Mouse (Mus musculus) stomach, postnatal 0 days (tissue): Measurements from ENCODE around the gene Zfp36l2. TPM values are rescaled to one million over a fixed set of nuclear protein-coding genes. Genes with fewer than 3 reads are reported as not detected.

Source experiments
- ATAC-seq: fragments of 200-750 bp; cut with Nextera tagmentation; 2 replicates; pipeline ENCODE4 v1.8.0; 2017; ENCODE audit not compliant: low FRiP score, low TSS enrichment
- DNase-seq: peaks from one replicate; pipeline ENCODE4 v3.0.0-alpha.2; 2016; ENCODE audit warnings: low spot score
- H3K27ac ChIP-seq: fragments of 300-500 bp; sonication (generic); replicated peaks from 2 replicates; pipeline ENCODE4 v1.5.1; 2014; ENCODE audit warnings: mild to moderate bottlenecking, control low read depth
- H3K27me3 ChIP-seq: fragments of 300-500 bp; sonication (generic); 2 replicates; pipeline ENCODE4 v1.6.1; 2014; ENCODE audit warnings: low read length; ENCODE audit not compliant: control insufficient read depth, insufficient read depth
- H3K36me3 ChIP-seq: fragments of 300-500 bp; sonication (generic); 2 replicates; pipeline ENCODE4 v1.6.1; 2014; ENCODE audit warnings: low read length, mixed read lengths; ENCODE audit not compliant: control insufficient read depth, insufficient read depth
- H3K4me1 ChIP-seq: fragments of 300-500 bp; sonication (generic); replicated peaks from 2 replicates; pipeline ENCODE4 v1.6.1; 2014; ENCODE audit warnings: antibody characterized with exemption; ENCODE audit not compliant: control insufficient read depth, insufficient read depth
- H3K4me2 ChIP-seq: fragments of 300-500 bp; sonication (generic); replicated peaks from 2 replicates; pipeline ENCODE4 v1.6.1; 2014; ENCODE audit warnings: low read depth, mild to moderate bottlenecking, control low read depth, moderate library complexity
- H3K4me3 ChIP-seq: fragments of 300-500 bp; sonication (generic); 2 replicates; pipeline ENCODE4 v1.5.1; 2014; ENCODE audit warnings: low read depth, low read length, control low read depth
- H3K9ac ChIP-seq: fragments of 300-500 bp; sonication (generic); 2 replicates; pipeline ENCODE4 v1.6.1; 2014; ENCODE audit warnings: mild to moderate bottlenecking, low read length, control low read depth, mixed read lengths
- H3K9me3 ChIP-seq: fragments of 300-500 bp; sonication (generic); 2 replicates; pipeline ENCODE4 v1.6.1; 2016; ENCODE audit warnings: low read length; ENCODE audit not compliant: control insufficient read depth
- CTCF ChIP-seq: IDR thresholded peaks from 2 replicates; pipeline ENCODE4 v1.5.1; 2016; ENCODE audit warnings: antibody characterized with exemption, low read depth, mild to moderate bottlenecking, moderate library complexity
- EP300 ChIP-seq: optimal IDR thresholded peaks from 2 replicates; pipeline ENCODE3; 2016; ENCODE audit warnings: antibody characterized with exemption
- WGBS: fragments of 180-500 bp; shearing (Covaris S2); extraction: QIAGEN DNeasy Blood & Tissue Kit; methylation state at CpG from one replicate; pipeline ENCODE4 v1.1.7; 2014; 5-methylcytosine and 5-hydroxymethylcytosine counted together
- polyA plus RNA-seq: library from polyadenylated mRNA; unstranded; fragments of >200 nt; fragmentation: Nextera tagmentation; extraction: Ambion mirVana; gene quantifications from 2 replicates; pipeline ENCODE4 v1.2.1, GENCODE M21; 2015

Gene Zfp36l2
- polyA plus RNA-seq, 1 experiment from 2014 or later = 18.3 TPM

DNA sequence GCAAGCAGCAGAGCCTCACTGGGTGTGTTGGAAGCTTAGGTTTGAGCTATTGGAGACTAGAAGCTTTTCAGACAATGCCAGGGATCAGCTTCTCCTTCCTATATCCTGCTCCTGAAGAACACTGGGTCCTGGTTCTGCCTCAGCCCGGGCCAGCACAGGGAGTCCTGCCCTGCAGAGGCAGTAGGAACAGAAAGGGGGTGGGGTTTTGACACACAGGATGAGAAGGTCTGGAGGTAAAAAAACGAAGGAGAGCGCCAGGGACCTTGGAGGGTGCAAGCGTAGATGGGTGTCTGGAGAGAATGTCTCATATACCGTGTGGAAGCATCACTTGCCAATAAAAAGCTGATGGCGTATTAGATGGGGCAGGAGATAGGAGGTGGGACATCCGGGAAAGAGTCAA is 11.3 kb downstream of the Zfp36l2 start:
- Histone ChIP-seq H3K9ac (no peak overlapping the region), H3K9me3 (no peaks in the 10 kb centered on the region), H3K27ac (no peak overlapping the region), H3K36me3 (no peaks in the 10 kb centered on the region), H3K4me2 (no peak overlapping the region), H3K4me1 (peaks cover 3% of the 10 kb centered on the region; the same call in 1 of the 2 replicates), H3K27me3 (no peaks in the 10 kb centered on the region), H3K4me3 (no peak overlapping the region)
- peak; percentile 11 for DNase-seq
- TF ChIP-seq EP300 = no peak
- TF ChIP-seq CTCF = no peak
- ATAC-seq = no peak
- 82% methylated on average over 7 of the region's 7 CpGs for WGBS

GRCm38 (mm10) chr17:84175196-84175595 is 12.6 kb downstream of the Zfp36l2 start:
- Histone ChIP-seq H3K27ac (no peak overlapping the region), H3K4me2 (no peak overlapping the region), H3K4me1 (no peaks in the 10 kb centered on the region), H3K27me3 (no peaks in the 10 kb centered on the region), H3K36me3 (no peaks in the 10 kb centered on the region), H3K9me3 (no peaks in the 10 kb centered on the region), H3K9ac (no peak overlapping the region), H3K4me3 (no peak overlapping the region)
- TF ChIP-seq CTCF (no peak), EP300 (no peak)
- DNase-seq (peak; percentile 11), ATAC-seq (0 out of 2 replicates have a peak, but pooled peaks have one; percentile 16)
- WGBS = 97% methylated on average over 17 of the region's 17 CpGs

GRCm38 (mm10) chr17:84167377-84167776 is 20.4 kb downstream of the Zfp36l2 start:
- no peaks in the 10 kb centered on the region for H3K9me3 ChIP-seq
- 85% methylated on average over 4 of the region's 4 CpGs for WGBS
- no peaks in the 10 kb centered on the region for H3K36me3 ChIP-seq
- no peak overlapping the region for H3K9ac ChIP-seq
- TF ChIP-seq CTCF (no peak), EP300 (no peak)
- no peaks in the 10 kb centered on the region for H3K4me1 ChIP-seq
- H3K4me3 ChIP-seq = no peak overlapping the region
- no peak for ATAC-seq
- H3K27ac ChIP-seq = no peak overlapping the region
- H3K4me2 ChIP-seq = no peak overlapping the region
- DNase-seq = no peak
- no peaks in the 10 kb centered on the region for H3K27me3 ChIP-seq

- peak; percentile 7 for DNase-seq
- WGBS = 83% methylated on average over 9 of the region's 9 CpGs
- Histone ChIP-seq H3K36me3 (no peaks in the 10 kb centered on the region), H3K4me3 (no peak overlapping the region), H3K27me3 (no peaks in the 10 kb centered on the region), H3K27ac (no peak overlapping the region), H3K9me3 (no peaks in the 10 kb centered on the region), H3K9ac (no peak overlapping the region), H3K4me1 (peaks cover 4% of the 10 kb centered on the region; the same call in 1 of the 2 replicates), H3K4me2 (no peak overlapping the region)
- TF ChIP-seq EP300 (no peak), CTCF (no peak)
- ATAC-seq = no peak
Observed at GRCm38 (mm10) chr17:84166135-84166860, 21.4 kb downstream of the Zfp36l2 start.

GRCm38 (mm10) chr17:84165735-84166134 is 22.0 kb downstream of the Zfp36l2 start:
- ATAC-seq (0 out of 2 replicates have a peak, but pooled peaks have one; percentile 33), DNase-seq (peak; percentile 11)
- Histone ChIP-seq H3K4me3 (no peak overlapping the region), H3K9me3 (no peaks in the 10 kb centered on the region), H3K27ac (no peak overlapping the region), H3K4me2 (no peak overlapping the region), H3K27me3 (no peaks in the 10 kb centered on the region), H3K4me1 (peaks cover 6% of the 10 kb centered on the region; the same call in 1 of the 2 replicates), H3K36me3 (no peaks in the 10 kb centered on the region), H3K9ac (no peak overlapping the region)
- TF ChIP-seq CTCF = no peak
- no peak for TF ChIP-seq EP300
- 77% methylated on average over 3 of the region's 3 CpGs for WGBS

GRCm38 (mm10) chr17:84164146-84164545 is 23.6 kb downstream of the Zfp36l2 start:
- H3K27ac ChIP-seq = no peak overlapping the region
- ATAC-seq = no peak
- H3K9me3 ChIP-seq = no peaks in the 10 kb centered on the region
- peaks cover 6% of the 10 kb centered on the region; the same call in 1 of the 2 replicates for H3K4me1 ChIP-seq
- DNase-seq = peak; percentile 7
- no peak overlapping the region for H3K4me2 ChIP-seq
- H3K36me3 ChIP-seq = no peaks in the 10 kb centered on the region
- no peak for TF ChIP-seq CTCF
- TF ChIP-seq EP300 = no peak
- no peak overlapping the region for H3K9ac ChIP-seq
- 81% methylated on average over 8 of the region's 8 CpGs for WGBS
- no peaks in the 10 kb centered on the region for H3K27me3 ChIP-seq
- no peak overlapping the region for H3K4me3 ChIP-seq
